Mouse (Mus musculus) layer of hippocampus, postnatal 25 days (tissue): ENCODE results near the gene Cd86. TPM values are rescaled to one million over a fixed set of nuclear protein-coding genes. Genes with fewer than 3 reads are reported as not detected.

Experiments
- DNase-seq, 2 experiments: peaks; one replicate each; pipeline ENCODE4 v3.0.0; 2022; ENCODE audit warnings: mixed read lengths in 2 of 2, low spot score in 1 of 2; ENCODE audit errors: extremely low spot score in 1 of 2
- total RNA-seq, 2 experiments: library from RNA; stranded (reverse); gene quantifications; 2 replicates each; pipeline ENCODE4 v1.2.3; 2021

The Cd86 gene
- 1 to 10 TPM; 1.0 to 1.1 TPM for total RNA-seq

DNA sequence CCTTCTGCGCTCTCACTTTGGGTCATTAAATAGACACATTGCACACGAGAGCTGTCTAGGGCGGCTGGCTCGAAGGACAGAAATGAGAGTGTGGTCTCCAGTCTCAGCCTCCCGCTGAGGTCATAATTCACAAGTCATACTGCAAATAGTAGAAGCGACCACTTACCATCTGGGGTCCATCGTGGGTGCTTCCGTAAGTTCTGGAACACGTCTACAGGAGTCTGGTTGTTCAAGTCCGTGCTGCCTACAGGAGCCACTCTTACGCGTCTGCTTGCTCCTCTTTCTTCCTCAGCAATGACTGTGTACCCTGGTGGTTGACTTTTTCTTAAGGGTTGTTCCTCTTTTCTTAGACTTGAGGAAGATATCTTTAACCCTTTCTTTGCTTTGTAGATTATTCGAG, at the start of gene Cd86:
Gene Cd86 (minus strand): TSS at position 300 of the 400 bp plus-strand sequence.
- DNase-seq: no peak

DNA sequence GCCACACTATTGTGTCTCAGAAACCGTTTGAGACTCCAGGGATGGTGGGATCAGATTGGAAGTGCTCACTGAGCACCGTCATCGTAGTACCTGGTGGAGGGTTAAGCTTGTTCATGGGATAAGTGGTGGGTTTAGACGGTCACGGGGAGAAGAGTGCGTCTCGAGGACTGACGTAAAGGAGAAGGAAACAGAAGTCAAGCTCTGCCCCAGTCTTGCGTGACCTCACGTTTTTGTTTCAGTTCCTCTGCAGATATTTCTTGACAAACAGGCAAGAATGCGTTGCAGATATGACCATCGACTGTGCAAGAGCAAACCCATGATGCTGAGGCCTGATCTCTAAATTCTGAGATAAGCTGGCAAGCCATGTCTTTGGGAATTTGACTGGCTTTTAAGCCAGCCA, 45.9 kb upstream of the Cd86 start:
- DNase-seq: no peak

DNA sequence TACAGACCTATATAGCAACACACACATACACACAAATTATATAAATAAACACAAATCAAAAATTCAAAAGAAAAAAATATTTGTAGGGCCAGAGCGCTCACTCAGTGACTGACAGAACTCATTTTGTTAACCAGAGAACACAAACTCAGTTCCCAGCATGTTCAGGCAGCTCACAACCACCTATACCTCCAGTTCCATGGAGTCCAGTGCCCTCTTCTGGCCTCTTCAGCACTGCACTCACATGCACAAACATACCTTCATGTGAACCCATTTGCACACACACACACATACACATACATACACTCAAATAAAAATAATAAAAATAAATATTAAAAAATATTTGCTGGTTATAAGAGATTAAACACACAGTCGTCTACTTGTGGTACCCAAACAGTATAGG, 44.9 kb upstream of the Cd86 start:
- DNase-seq: no peak

DNA sequence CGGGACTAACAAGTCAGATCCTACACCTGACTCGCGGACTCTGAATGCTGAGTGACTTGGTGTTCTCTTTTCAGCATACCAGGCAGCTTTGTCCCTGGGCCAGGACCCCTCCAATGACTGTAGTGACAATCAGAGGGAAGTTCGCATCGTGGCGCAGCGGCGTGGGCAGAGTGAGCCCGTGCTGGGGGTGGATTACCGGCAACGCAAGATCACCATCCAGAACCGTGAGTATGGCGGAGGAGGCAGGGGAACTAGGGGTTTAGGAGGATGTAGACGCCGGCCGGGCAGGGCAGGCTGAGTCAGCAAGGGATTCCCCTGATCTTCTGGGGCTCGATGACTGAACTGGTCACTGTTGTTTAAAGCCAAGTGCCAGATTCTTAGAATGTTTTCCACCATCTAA, 43.5 kb upstream of the Cd86 start:
- no peak for DNase-seq

DNA sequence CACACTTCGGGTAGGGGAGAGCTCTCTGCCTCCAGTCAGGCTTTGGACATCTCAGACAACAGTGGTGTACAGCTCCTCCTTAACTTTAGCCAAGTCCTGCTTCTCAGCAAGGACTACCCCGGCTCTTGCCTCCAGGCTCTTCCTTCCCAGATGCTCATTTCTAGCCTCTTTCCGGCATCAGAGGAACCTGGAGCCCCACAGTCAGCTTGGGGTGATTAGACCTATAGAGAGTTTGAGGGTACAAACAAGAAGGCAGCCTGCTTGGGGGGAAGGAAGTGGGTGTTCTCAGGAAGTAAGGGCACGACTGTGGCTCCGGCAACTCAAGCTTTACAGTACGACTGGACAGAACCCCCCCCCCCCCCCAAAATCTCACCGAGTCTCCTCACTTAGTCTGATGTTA, 42.9 kb upstream of the Cd86 start:
- DNase-seq: no peak

DNA sequence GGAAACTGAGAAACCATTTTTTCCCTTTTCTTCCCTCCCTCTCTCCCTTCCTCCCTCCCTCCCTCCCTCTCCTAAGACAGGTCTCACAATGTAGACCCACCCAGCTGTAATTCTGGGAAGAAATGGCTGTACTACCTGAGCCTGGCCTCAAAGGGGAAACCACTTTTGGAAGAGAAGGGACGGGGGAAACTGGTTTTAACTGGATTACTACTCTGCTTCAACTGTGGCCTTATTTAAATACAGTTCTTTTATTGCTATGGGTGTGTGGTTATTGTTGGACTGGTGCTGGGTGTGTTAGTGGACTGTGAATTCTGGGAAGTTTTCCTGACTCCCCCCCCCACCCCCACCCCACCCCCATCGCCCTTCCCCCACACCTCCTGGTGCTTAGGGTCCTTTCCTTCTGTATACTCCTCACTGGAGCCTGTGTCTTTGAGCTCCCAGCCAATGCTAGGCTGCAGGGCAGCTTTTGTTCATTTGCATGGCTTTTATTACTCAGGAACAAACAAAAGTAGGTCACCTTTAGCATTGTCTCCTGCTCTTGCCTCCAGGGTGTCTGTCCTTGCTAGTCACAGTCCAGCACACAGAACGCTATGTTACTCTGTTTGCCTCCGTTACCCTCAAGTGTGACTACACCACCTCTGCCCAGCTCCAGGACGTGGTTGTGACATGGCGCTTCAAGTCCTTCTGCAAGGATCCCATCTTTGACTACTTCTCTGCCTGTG, 42.0 kb upstream of the Cd86 start:
- DNase-seq: no peak

DNA sequence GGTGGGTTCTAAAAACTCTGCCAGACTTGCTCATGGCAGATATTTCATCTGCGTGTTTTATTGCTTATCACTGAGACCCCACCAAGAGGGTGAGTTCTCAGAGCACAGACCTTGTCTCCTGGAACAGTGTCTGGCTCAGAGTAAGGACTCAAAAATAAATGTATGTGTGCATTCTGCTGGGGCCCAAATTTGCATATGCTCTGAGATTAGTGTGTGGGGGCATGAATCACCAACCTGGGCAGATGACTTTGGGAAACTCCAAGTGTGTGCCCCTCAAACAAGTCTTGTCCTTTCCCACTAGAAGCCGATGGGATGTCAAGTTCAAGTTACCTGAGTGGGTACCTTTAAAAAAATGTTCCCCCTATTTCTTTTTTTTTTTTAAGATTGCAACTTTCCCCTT, 34.6 kb upstream of the Cd86 start:
- DNase-seq: no peak

DNA sequence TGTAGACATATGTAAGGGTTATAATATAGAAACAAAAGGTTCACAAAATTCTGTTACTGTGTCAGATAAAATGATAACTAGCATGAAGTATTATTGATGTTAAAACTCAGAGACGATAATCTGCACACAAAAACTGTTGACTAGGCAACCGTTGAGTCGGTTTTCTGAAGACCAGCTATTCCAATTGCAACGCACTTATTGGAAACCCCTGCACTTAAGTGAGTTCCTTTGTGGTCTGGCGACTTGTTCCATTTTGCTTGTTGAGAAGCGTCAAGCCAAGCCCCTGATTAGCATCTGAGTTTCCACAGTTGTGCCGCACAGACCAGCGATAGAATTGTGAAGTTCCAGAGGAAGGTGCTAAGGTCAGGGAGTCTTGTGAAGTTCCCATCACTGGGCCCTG, 31.4 kb upstream of the Cd86 start:
- no peak for DNase-seq

DNA sequence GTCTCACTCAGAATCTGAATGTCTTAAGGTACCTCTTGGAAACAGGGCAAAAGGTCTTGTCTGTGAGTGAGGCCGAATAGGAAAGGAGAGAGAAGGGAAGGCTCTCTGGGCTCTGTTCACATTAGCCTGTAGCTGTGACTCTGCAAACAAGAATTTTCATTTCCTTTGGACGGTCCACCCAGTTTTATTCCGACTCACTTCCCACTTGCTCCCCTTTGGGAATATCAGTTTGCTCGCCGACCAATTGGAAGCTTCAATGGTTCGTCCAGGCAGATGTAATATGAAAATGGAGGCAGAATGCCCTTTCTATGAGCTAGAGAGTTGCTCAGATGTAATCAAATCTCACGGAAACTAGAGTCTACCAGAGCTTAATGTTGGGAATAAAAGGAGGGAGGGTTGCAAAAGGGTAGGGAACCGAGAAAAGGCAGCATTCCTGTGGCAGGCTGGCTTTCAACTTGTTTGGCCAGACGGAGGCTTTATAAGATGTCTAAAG, 29.0 kb upstream of the Cd86 start:
- no peak for DNase-seq

DNA sequence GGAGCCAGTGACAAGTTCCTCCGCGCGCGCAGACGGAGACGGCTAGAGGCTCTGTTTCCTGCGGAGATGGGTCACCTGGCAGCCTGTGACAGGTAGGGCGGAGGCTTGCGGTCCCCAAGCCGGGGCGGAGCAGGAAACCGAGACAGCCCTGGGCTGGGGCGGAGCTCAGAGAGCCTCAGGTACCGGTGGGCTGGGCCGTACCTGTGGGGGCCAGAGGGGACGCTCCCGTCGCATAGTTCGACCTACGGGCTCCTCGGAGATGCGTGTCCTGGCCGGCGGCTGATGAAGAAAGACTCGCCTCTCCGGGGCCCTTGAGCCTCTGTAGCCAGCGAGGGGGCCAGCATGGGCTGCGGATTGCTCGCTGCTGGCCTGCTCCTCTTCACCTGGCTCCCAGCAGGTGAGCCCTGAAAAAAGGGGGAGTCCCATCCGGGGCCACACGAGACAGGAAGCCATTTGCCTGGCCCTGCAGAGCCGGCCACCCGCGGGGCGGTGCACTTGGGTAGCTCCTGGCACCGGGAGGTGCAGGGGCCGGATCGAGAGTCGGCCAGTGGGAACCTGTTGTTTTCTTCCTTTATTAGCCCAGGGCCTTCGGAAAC, 28.0 kb upstream of the Cd86 start, which contains the start of gene Ildr1:
Gene Ildr1 (plus strand): TSS at position 161 of the 596 bp plus-strand sequence.
- no peak for DNase-seq

DNA sequence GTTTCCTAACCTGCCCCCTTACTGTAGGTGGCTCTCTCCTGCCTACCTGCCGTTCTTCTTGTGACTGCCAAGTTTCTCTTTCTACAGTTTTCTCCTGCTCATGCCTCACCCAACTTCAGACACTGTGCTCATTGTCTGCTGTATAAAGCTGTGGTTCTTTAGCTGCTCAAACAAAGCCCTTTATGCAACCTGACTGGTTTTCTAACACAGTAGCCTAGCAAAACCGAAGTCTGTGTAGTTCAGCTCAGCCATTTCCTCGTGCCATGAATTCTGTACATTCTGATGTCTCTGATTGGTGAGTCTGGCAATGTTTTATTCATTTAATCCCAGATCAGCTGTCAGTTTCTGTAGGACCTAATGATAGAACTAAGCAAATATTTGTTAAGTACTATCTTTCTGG, 25.6 kb upstream of the Cd86 start:
- DNase-seq: no peak

DNA sequence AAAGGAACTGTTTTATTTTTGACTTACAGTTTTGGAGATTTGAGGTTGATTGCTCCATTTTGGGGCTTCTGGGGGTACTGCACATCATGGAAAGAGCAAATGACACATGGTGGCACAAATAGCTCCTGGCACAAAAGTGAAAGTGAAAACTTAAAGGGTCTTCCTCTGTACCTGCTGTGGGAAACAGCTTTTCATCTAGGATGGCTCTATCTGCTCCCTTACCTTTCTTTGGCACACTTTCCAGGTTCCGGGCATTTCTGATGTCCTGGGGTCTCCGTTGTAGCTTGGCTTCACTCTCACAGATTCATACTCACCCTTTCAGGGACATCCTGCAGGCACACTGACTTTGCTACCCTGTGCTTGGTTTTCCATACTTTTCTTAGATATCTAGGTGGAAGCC, 22.2 kb upstream of the Cd86 start:
- no peak for DNase-seq

DNA sequence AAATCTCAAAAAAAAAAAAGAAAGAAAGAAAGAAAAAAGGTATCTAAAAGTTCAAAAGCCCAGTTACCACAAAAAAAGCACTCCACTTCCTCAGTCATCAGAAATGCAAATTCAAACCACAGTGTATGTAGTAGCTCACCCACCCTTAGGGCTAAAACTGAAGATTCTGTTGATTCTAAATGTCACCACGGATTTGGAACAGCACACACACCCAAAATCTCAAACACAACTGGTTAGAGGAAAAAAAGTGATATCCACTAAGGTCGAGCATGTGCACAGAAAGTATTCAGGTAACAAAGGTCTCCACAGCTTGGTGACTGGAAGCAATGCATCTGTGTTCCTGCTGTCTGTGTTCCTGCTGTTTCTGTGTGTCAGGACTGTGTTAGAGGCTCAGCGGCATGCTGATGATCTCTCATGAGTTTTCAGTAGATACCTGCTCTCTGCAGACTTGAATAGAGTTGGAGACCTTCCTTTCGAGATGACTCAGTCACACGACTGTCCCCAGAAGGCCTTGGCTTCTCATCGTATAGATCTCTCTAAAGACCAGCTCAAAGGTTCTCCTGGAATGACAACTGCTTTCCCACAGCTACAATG, 18.5 kb upstream of the Cd86 start:
- DNase-seq: no peak

DNA sequence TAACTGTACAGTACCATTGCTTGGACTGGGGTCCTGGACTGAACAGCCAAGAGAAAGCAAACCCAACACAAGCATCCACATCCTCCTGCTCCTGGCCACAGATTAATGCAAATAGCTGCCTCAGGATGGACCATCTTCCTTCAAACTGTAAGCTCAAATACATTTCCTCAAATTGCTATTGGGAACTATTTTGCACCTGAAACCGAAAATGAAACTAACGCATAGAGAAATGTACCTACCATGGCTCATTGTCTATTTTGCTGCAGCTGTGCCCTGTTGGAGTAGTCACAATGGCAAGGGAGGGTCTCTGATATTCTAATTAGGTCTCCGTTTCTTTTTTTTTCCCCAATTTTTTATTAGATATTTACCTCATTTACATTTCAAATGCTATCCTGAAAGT, 15.9 kb upstream of the Cd86 start:
- DNase-seq: no peak

DNA sequence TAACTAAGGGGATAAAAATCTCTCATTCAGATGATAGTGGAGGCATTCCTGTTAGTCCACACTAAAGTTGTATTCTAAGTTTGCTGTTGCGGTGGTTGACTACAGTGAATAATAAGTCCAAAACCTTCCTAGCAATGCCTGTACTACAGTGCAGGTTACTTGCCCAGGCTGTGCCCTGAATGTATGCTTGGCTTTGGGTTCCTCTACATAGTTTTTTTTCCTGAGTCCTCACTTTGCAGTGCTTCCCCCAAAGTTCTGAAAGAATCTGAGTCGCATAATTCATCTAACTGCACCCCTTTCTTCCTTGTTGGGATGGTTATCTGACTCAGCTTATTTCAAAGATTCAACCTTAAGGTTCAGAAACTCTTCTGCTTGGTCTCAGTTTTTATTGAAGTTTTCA, 10.0 kb upstream of the Cd86 start:
- DNase-seq: no peak

DNA sequence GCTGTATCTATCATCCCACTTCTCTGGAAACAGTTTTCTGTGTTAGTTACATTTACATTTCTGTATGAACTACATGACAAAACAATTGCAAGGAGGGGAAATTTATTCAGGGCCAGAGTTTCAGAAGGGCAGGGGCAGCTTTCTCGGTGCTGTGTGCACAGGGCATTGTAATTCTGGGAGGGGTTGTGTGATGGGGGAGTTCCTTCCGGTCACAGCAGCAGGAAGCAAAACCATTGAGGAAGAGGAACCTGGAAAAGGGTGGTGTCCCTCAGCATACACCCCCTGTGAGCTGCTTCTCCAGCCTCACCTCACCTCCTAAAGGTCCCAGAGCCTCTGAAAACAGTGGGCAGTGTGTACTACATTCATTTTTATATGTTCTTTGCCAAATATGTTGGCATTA, 9.4 kb upstream of the Cd86 start:
- no peak for DNase-seq

DNA sequence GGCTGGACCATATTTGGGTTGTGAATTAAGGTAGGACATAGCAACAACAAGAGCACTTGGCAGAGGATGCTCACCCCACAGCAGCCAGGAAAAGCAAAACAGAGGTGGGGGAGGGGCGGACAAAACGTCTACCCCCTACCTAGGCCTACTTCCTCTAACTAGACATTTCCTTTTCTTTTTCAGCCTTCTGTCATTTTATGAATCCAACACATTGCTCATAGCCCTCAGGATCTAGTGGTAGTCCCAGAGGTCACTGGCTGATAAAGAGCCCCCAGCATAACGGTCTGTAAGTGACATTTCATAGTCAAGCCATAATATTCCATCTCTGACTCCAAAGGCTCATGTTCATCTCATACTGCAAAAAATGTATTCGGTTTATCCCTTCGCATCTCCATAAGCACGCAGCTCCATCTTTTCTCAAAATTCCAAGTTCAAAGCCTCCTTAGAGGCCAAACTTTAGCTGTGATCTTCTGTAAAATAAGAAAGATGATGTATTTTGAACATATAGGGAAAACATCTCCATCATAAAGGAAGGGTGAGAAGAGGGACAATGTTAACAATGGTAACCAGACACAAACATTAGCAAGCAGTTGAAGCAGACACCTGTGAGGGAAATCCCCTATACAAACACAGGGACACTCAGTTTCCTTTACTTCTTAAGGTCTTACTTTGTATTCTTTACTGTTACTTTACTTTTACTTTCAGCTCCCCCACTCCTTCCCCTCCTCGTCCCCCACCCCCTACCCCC, 8.8 kb upstream of the Cd86 start:
- no peak for DNase-seq

DNA sequence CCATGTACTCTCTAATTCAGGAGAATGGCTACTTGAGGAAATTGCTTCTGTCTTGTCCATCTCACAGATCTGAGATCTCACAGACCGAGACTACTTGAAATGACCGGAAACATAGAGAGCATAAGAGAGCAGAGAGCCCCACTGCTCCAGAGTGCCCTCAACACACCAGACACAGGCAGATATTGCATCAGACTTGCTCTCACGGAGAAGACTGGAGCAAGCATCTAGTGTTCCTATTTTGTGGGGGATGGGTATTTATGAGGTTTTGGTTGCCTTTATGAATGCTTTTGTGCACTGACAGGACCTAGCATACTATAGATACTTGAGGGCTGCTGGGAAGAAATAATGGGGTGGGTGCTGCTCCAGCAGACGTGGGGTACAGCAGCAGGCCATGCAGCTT, 7.3 kb upstream of the Cd86 start:
- DNase-seq: no peak

DNA sequence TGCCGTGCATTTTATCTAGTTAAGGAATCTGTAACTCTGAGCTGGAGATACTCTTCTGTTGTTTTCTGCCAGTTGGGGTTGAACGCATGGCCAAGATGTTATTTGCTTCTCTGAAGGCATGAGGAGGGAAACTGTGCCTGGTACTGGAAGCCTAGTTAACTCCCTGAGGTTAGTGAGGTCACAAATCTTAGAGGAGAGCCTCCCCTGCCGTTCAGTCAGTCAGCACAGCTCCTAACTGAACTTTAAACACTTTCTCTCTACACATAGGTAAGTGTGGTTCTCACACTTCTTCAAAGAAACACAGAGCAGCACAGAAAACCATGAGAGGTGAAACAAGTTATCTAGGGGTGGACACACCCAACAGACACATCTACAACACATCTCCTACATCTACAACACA, 4.7 kb upstream of the Cd86 start:
- DNase-seq: no peak

DNA sequence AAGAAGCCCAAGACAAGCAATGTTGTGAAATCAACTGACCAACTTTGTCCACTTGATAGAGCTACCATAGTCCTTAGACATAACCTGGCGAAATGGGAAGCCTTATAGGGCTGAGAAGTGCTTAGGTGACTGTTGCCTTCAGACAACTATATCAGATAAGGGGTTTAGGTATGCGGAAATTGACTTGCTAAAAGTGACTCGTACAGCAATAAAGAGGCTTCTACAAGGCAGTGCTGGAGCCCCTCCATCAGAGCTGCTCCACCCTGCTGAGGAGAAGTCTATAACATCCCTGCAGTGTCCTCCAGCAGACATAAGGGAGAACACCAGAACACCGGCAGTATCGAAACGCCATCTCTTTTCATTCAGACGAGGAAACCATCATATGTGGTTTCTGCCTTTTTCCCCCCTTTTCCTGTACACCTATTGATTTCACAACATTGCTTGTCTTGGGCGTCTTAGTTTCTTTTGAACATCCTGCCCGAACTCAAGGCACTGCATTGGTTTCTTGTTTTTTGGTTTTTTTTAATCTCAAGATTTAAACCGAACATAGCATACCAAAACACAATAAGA, 652 bp upstream of the Cd86 start:
- no peak for DNase-seq

DNA sequence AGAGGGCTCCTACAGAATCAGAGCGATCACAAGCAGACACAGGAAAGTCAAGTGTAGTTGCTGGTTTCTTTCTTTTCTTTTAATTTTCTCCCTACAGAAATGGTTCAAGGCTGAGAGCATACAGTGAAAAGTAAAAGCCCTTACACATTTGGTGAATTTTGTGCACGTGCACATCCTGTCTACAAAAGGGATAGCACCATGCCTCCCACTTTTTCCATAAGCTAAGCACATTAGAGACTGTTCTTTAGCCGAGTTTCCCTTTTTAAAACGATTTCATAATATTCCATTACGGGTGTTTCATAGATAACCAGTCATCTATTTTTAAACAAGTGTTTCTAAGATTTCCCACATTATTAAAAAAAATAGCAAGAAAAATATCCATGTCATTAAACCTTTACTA, 2.4 kb downstream of the Cd86 start:
- no peak for DNase-seq
